Mouse (Mus musculus) forebrain, embryonic 13.5 days (tissue): ENCODE results near the gene Cidec. TPM values are rescaled to one million over a fixed set of nuclear protein-coding genes. Genes with fewer than 3 reads are reported as not detected.

Experiments used
- ATAC-seq: fragments of 200-750 bp; cut with Nextera tagmentation; 2 replicates; pipeline ENCODE4 v1.8.0; 2017
- H3K27ac ChIP-seq: fragments of 300-500 bp; sonication (generic); 2 replicates; pipeline ENCODE4 v1.5.1; 2015; ENCODE audit warnings: inconsistent platforms, mild to moderate bottlenecking, moderate library complexity
- H3K27me3 ChIP-seq: fragments of 300-500 bp; sonication (generic); 2 replicates; pipeline ENCODE4 v1.6.1; 2015; ENCODE audit warnings: mild to moderate bottlenecking, inconsistent platforms
- H3K36me3 ChIP-seq: fragments of 300-500 bp; sonication (generic); 2 replicates; pipeline ENCODE4 v1.6.1; 2015; ENCODE audit warnings: mild to moderate bottlenecking, inconsistent platforms; ENCODE audit not compliant: poor library complexity, severe bottlenecking
- H3K4me1 ChIP-seq: fragments of 300-500 bp; sonication (generic); 2 replicates; pipeline ENCODE4 v1.6.1; 2015; ENCODE audit warnings: inconsistent platforms
- H3K4me2 ChIP-seq: fragments of 300-500 bp; sonication (generic); 2 replicates; pipeline ENCODE4 v1.6.1; 2015; ENCODE audit warnings: inconsistent platforms, mild to moderate bottlenecking, moderate library complexity
- H3K4me3 ChIP-seq: fragments of 300-500 bp; sonication (generic); 2 replicates; pipeline ENCODE4 v1.5.1; 2015; ENCODE audit warnings: mild to moderate bottlenecking, inconsistent platforms
- H3K9ac ChIP-seq: fragments of 300-500 bp; sonication (generic); 2 replicates; pipeline ENCODE4 v1.6.1; 2015; ENCODE audit warnings: mild to moderate bottlenecking, inconsistent platforms
- H3K9me3 ChIP-seq: fragments of 300-500 bp; sonication (generic); replicated peaks from 2 replicates; pipeline ENCODE4 v1.6.1; 2016; ENCODE audit warnings: inconsistent platforms
- whole genome bisulfite sequencing: fragments of 180-500 bp; shearing (Covaris S2); methylation state at CpG from one replicate; pipeline ENCODE4 v1.1.7; 2015; 5-methylcytosine and 5-hydroxymethylcytosine counted together
- polyA plus RNA-seq: library from polyadenylated mRNA; unstranded; fragments of >200 nt; fragmentation: Nextera tagmentation; extraction: Ambion mirVana; gene quantifications from 2 replicates; pipeline ENCODE4 v1.2.1, GENCODE M21; 2015

Cidec gene
- polyA plus RNA-seq, 1 experiment from 2014 or later, result not detected

- Histone ChIP-seq H3K36me3 (no peaks in the 10 kb centered on the region), H3K4me2 (no peak overlapping the region), H3K27ac (no peak overlapping the region), H3K9me3 (peaks cover 5% of the 10 kb centered on the region), H3K9ac (no peak overlapping the region), H3K4me3 (no peak overlapping the region), H3K27me3 (0 out of 2 replicates have a peak, but pooled peaks cover 5% of the 10 kb centered on the region), H3K4me1 (no peaks in the 10 kb centered on the region)
- ATAC-seq, result no peak
- 68% methylated on average over 3 of the region's 3 CpGs for WGBS
Measured at GRCm38 (mm10) chr6:113427397-113427796, 8.2 kb downstream of the Cidec start.

DNA sequence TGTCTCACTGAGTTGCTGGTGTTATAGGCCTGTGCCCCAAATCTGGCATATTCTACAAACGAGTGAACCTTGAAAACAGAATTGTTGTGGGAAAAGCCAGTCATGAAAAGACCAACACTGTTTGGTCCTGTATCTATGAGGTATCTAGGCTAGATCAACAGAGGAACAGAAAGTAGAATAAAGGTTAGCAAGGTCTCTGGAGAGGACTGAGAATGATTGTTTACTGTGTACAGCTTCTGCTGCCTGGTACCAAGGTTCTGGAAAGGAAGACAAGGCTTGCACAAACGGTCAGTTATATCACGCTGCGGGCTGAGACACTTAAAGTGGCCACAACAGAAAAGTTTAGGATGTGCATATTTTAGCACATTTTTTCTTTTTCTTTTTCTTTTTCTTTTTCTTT, 8.9 kb downstream of the Cidec start:
- no peak for ATAC-seq
- Histone ChIP-seq H3K4me1 (no peaks in the 10 kb centered on the region), H3K9ac (no peak overlapping the region), H3K27me3 (0 out of 2 replicates have a peak, but pooled peaks cover 5% of the 10 kb centered on the region), H3K36me3 (no peaks in the 10 kb centered on the region), H3K9me3 (peaks cover 5% of the 10 kb centered on the region), H3K27ac (no peak overlapping the region), H3K4me3 (no peak overlapping the region), H3K4me2 (no peak overlapping the region)
- WGBS, result 91% methylated on average over 4 of the region's 4 CpGs

GRCm38 (mm10) chr6:113424187-113424586, 11.4 kb downstream of the Cidec start:
- Histone ChIP-seq H3K27me3 (0 out of 2 replicates have a peak, but pooled peaks cover 5% of the 10 kb centered on the region), H3K27ac (no peak overlapping the region), H3K9me3 (peaks cover 5% of the 10 kb centered on the region), H3K4me2 (no peak overlapping the region), H3K4me1 (no peaks in the 10 kb centered on the region), H3K9ac (no peak overlapping the region), H3K4me3 (no peak overlapping the region), H3K36me3 (no peaks in the 10 kb centered on the region)
- 83% methylated on average over 7 of the region's 7 CpGs for WGBS
- no peak for ATAC-seq

- ATAC-seq, result no peak
Measured at GRCm38 (mm10) chr6:113423000-113423399, 12.6 kb downstream of the Cidec start.

DNA sequence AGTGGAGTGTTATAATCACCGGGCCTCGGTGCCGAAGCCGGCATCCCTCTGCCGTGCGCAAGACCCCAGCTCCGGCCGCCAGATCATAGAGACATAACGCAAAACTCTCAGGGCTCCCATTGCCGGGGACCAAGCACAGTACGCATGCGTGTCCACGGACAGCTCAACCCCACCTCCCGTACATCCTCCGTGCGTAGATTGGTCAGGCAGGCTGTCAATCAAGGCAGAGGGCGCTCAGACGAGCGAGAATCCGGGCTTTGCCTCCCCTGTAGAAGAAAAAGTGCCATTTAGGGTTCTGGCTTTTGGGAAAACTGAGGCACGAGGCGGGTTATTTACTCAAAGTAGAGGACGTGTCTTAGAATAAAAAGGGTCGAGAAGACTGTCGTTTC, 16.4 kb downstream of the Cidec start, which contains the start of gene Rpusd3:
Gene Rpusd3 (minus strand): TSS at position 142 of the 389 bp plus-strand sequence.
- Histone ChIP-seq H3K36me3 (peaks cover 24% of the 10 kb centered on the region), H3K27ac (no peak within 1 kb of the TSS), H3K9me3 (no peaks in the 10 kb centered on the region), H3K4me3 (peak within 1 kb of the TSS; percentile 58), H3K27me3 (no peaks in the 10 kb centered on the region), H3K4me1 (peaks cover 13% of the 10 kb centered on the region), H3K9ac (peak within 1 kb of the TSS; percentile 73), H3K4me2 (peak within 1 kb of the TSS; percentile 74)
- peak; percentile 99 for ATAC-seq
- WGBS, result under 1% methylated on average over 25 of the region's 25 CpGs

More at GRCm38 (mm10) chr6:113423000-113423399, 12.6 kb downstream of the Cidec start:
- Histone ChIP-seq H3K9me3 (peaks cover 5% of the 10 kb centered on the region), H3K4me1 (peaks cover 7% of the 10 kb centered on the region), H3K9ac (no peak overlapping the region), H3K4me3 (no peak overlapping the region), H3K4me2 (no peak overlapping the region), H3K27ac (no peak overlapping the region), H3K36me3 (no peaks in the 10 kb centered on the region), H3K27me3 (0 out of 2 replicates have a peak, but pooled peaks cover 5% of the 10 kb centered on the region)
- WGBS, result 79% methylated on average over 4 of the region's 4 CpGs

GRCm38 (mm10) chr6:113418441-113419198, 16.9 kb downstream of the Cidec start:
- Histone ChIP-seq H3K9me3 (no peaks in the 10 kb centered on the region), H3K4me1 (peaks cover 13% of the 10 kb centered on the region), H3K27ac (no peak overlapping the region), H3K27me3 (no peaks in the 10 kb centered on the region), H3K4me2 (peak overlapping the region; percentile 74), H3K9ac (peak overlapping the region; percentile 73), H3K36me3 (peaks cover 24% of the 10 kb centered on the region), H3K4me3 (peak overlapping the region; percentile 58)
- 14% methylated on average over 16 of the region's 16 CpGs for WGBS
- peak; percentile 58 for ATAC-seq

DNA sequence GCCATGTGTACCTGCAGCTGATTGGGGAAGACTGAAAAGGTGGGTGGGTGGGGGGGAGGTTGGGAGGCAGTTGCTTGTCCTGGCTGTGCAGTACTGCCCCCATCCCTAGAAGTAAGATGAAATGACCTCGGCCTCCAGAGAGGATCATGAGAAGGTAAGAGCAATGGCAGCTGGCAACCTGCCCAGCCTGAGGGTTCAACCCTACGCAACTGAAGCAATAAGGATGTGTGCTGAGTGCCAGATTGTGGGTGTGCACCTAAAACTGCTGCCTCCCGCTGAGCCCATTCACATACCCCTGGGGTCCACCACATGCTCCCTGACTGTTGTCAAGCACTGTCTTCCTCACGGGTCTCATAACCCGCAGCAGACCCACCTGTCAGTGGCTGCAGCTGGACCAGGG, 19.1 kb downstream of the Cidec start:
- no peak for ATAC-seq
- Histone ChIP-seq H3K27me3 (no peaks in the 10 kb centered on the region), H3K4me2 (no peak overlapping the region), H3K9me3 (no peaks in the 10 kb centered on the region), H3K9ac (no peak overlapping the region), H3K36me3 (peaks cover 30% of the 10 kb centered on the region), H3K27ac (no peak overlapping the region), H3K4me1 (peaks cover 13% of the 10 kb centered on the region), H3K4me3 (no peak overlapping the region)
- WGBS, result 83% methylated on average over 5 of the region's 5 CpGs

GRCm38 (mm10) chr6:113410001-113410400, 25.6 kb downstream of the Cidec start:
- H3K27me3 ChIP-seq, result no peaks in the 10 kb centered on the region
- 74% methylated on average over 1 of the region's 1 CpGs for WGBS
- peaks cover 31% of the 10 kb centered on the region for H3K36me3 ChIP-seq
- no peak for ATAC-seq
- H3K4me1 ChIP-seq, result no peaks in the 10 kb centered on the region
- no peak overlapping the region for H3K27ac ChIP-seq
- H3K4me3 ChIP-seq, result no peak overlapping the region
- H3K9ac ChIP-seq, result no peak overlapping the region
- no peaks in the 10 kb centered on the region for H3K9me3 ChIP-seq
- H3K4me2 ChIP-seq, result no peak overlapping the region

- Histone ChIP-seq H3K4me3 (no peak overlapping the region), H3K9me3 (no peaks in the 10 kb centered on the region), H3K9ac (no peak overlapping the region), H3K36me3 (peaks cover 20% of the 10 kb centered on the region), H3K4me2 (no peak overlapping the region), H3K27ac (no peak overlapping the region), H3K27me3 (no peaks in the 10 kb centered on the region), H3K4me1 (no peaks in the 10 kb centered on the region)
- 80% methylated on average over 9 of the region's 9 CpGs for WGBS
- no peak for ATAC-seq
Measured at GRCm38 (mm10) chr6:113406683-113407082, 28.9 kb downstream of the Cidec start.

DNA sequence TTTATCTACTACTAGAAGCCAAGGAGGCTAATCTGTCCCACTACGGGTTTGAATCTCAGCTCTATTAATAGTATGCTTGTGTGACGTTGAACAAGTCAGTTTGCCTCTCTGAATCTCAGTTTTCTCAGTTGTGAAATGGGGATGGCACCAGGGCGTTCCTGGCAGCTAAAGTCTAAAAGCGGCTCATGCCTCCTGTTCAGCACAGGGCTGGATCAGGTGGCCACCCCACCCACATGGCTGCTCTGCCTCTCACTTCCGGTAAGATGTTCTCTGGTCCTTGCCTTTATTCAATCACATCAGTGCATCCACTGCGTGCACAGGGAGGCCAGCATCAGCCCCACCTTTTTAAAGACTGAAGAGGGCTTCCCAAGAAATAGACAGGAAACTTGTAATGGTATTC, 30.1 kb downstream of the Cidec start:
- 89% methylated on average over 6 of the region's 6 CpGs for WGBS
- Histone ChIP-seq H3K4me1 (no peaks in the 10 kb centered on the region), H3K4me3 (no peak overlapping the region), H3K27ac (no peak overlapping the region), H3K36me3 (peaks cover 20% of the 10 kb centered on the region), H3K9me3 (no peaks in the 10 kb centered on the region), H3K9ac (no peak overlapping the region), H3K27me3 (no peaks in the 10 kb centered on the region), H3K4me2 (no peak overlapping the region)
- no peak for ATAC-seq

GRCm38 (mm10) chr6:113404649-113405448, 30.7 kb downstream of the Cidec start:
- Histone ChIP-seq H3K9me3 (no peaks in the 10 kb centered on the region), H3K4me1 (no peaks in the 10 kb centered on the region), H3K4me3 (no peak overlapping the region), H3K4me2 (no peak overlapping the region), H3K9ac (no peak overlapping the region), H3K36me3 (peaks cover 20% of the 10 kb centered on the region), H3K27me3 (no peaks in the 10 kb centered on the region), H3K27ac (no peak overlapping the region)
- ATAC-seq, result no peak
- WGBS, result 78% methylated on average over 12 of the region's 12 CpGs

- Histone ChIP-seq H3K9ac (no peak overlapping the region), H3K27ac (no peak overlapping the region), H3K4me2 (no peak overlapping the region), H3K4me3 (no peak overlapping the region), H3K36me3 (peaks cover 16% of the 10 kb centered on the region), H3K9me3 (no peaks in the 10 kb centered on the region), H3K27me3 (no peaks in the 10 kb centered on the region), H3K4me1 (no peaks in the 10 kb centered on the region)
- no peak for ATAC-seq
- 91% methylated on average over 13 of the region's 13 CpGs for WGBS
Measured at GRCm38 (mm10) chr6:113402094-113402493, 33.5 kb downstream of the Cidec start.
